Mouse (Mus musculus): ENCODE measurements around the gene Socs2. TPM values are rescaled to one million over a fixed set of nuclear protein-coding genes. Genes with fewer than 3 reads are reported as not detected.

Gene Socs2
- polyA plus RNA-seq, 1 experiment, result 36.0 TPM

DNA sequence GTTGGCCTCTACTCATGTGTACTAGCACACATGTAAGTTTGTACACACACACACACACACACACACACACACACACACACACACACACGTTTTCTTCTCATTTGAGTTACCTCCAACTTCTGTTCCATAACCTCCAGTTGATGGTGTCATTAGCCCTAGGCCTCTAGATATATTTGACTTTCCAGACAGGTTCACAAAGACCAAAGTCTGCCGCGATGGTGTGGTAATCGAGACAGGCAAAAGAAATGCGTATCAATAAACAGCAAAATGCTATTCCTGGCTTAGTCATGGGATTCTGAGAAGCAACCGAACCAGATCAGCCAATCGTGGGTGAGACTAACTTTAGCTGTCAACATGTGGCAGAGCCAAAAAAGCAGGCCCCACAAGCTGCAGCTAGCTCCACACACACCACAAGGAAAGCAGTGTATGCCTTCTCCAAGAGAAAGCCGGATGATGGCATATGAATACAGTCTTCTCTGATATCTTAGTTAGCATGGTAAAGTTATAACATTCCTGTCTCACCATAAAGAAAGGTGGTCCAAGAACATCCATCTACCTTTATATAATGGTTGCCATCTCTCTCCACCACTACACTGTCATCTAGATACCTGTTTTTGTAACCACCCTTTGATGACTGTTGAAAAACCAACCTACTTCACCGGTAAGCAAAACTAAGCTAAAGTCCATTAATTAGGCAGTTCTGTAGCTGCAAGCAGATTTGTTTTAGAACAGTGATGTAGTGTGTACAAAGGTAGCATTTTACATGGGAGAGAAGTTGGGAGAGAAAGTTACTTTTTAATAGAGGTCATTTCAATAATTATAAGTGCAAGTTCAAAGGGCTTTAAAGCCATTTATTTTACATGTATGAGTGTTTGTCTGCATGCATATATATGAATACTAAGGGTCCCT, 9.5 kb upstream of the Socs2 start:
- DNase-seq (ENCODE audit: low read depth, low spot score), result no peak
- 88% methylated on average over 9 of the region's 9 CpGs for WGBS

DNA sequence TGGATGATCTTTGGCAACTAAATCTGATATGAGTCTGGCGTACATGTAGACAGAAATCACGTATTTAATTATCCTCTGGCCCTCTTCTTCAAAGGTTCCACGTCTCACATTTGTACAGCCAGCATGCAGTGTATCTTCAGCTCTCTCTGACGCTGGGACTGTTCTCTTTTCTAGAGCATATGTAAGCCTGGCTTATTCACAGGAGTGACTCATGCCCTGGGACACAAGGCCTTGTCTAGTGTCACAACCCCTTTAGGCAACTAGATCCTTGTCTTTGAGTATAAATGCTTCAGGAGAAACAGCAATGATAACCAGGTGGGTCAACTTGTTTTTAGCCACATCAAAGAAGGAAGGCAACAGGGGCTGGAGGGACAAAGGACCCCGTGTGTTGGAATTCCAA, 5.7 kb upstream of the Socs2 start:
- no peak for DNase-seq (ENCODE audit: low read depth, low spot score)
- WGBS, result 91% methylated on average over 5 of the region's 5 CpGs

DNA sequence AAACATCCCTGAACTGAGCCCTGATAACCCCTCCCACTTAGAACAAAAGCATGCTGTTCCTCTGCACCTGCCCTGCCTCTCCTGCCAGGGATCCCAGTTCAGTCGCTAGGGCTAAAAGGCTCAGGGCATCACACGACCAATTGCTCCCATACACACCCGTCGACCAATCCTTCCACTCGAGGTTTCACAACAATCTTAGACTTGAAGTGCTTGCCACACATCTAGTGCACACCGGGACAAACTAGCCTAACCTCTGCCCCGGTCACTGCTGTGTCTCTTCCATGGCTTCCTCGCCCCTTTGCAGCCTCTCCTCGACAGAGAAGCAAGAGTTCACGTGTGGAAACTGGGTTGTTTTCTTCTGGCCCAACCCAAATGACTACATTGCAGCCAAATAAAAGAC, 3.3 kb upstream of the Socs2 start:
- 64% methylated on average over 10 of the region's 10 CpGs for WGBS
- DNase-seq (ENCODE audit: low read depth, low spot score), result no peak

DNA sequence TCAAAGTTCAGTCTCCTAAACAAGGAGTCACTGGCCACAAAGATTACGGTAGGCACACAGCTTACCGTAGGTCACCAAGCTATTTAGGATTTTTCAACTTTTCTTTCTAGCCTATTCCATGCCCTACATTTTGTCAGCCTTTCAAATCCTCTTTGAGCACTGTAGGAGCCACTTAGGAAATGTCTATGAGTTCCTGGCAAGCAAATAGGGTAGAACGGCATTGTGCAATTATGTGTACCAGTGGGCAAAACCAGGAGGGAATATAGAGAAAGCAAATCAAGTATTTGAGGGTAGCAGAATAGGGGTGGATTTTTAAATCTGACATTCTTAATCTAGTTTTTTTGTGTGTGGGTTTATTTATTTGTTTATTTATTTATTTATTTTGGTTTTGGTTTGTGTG, 2.7 kb upstream of the Socs2 start:
- no peak for DNase-seq (ENCODE audit: low read depth, low spot score)
- WGBS, result 96% methylated on average over 3 of the region's 3 CpGs

DNA sequence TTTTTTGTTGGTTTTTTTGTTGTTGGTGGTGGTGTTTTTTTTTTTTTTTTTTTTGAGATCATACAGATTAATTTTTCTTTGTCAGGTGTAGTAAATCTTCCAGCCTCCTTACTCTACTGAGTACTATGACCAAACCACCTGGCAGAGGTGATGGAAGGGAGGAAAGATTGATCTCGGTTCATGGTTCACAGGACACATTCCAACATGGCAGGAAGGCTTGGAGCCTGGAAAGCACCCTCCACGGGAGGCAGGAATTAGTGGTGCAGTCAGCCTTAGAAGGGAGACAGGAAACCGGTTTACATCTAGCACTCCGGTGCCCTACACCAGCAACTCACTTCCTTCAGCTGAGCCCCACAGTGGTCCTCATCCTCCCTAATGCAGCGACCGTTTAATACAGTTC, 1.7 kb upstream of the Socs2 start:
- WGBS, result 87% methylated on average over 6 of the region's 6 CpGs
- DNase-seq (ENCODE audit: low read depth, low spot score), result no peak

DNA sequence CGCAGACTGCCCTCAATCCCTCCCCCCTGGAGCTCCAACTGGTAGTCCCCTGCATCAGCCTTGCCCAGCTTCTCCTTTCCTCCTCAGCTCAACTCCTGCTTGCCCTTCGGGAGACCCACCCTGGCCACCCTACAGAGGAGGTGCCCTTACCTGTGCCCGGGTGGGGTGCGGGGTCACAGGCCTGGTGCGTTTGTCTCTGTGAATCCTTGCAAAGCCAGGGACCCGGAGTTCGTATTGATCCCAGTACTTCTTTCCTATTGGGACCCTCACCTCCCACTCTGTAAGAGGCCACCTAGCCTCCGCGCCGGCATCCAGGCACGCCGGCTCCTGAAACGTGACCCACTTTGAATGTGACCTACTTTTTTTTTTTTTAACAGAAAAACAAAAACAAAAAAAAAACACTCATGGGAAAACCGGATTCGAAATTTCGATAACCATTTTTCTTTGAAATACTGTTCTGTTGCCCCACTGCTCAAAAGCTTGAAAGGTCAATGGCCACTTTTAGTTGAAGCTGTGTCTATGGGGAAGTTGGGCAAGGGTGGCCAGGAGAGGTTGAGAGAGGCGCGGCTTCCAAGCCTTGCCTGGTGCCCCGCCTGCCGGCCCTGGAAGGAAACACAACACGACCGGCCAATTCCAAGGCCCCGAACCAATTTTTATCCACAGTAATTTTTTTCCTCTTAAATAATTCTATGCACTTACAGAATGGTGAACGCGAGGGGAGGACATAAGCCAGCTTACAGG, 686 bp upstream of the Socs2 start:
- WGBS, result under 1% methylated on average over 25 of the region's 25 CpGs
- no peak for DNase-seq (ENCODE audit: low read depth, low spot score)

DNA sequence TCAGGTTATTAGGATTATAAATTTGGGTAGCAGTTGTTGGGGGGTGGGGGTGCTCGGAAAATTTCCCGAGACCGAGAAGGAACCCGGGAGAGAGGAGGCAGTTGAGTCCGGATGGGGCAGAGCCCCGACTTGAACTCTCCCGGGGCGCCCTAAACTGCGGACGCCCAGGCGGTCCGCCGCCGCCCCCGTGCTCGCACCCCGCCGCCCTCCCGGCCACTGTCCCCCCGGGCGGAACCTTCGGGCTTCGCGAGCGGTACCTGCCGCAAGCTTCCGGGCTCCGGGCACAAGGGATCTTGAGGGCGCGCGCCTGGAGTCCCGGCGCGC, 657 bp downstream of the Socs2 start:
- under 1% methylated on average over 28 of the region's 34 CpGs for WGBS
- no peak for DNase-seq (ENCODE audit: low read depth, low spot score)

DNA sequence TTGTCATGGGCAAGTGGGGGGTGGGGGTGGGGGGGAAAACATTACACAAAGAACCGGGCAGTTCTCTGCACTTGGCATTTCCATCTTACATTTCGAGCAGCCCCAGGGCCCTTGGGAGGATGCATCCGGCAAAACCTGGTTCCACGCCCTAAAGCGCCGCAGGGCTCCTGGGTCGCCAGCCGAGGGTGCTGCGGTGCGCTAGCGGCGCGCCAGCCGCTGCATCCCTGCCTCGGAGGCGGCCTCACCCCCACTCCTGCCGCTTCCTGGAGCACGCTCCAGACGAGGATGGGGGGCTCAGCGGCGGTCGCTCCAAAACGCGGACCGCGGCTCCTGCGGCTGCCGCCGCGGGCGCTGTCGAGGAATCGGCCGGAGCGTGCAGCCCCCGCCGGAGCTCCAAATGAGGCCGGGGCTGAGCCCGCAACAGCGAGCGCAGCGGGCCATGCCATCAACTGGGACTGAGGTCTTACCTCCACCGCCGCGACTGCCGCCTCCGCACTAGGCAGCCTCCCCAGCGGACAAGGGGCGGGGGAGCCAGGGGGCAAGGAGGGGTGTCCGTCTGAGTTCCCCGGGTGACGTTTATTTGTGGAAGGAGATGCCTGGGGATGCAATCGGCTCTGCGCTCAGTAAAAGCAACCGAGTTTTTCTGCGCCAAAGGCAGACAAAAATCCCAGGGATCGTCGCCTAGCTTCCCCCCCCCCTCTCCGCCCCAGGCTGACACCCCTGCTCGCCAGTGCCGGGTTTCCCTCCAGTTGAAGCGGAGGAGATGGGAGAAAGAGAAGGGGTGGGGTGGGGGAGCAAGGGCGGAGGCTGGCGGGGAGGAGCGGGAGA, 1.2 kb downstream of the Socs2 start:
- DNase-seq (ENCODE audit: low read depth, low spot score), result no peak
- under 1% methylated on average over 59 of the region's 65 CpGs for WGBS

DNA sequence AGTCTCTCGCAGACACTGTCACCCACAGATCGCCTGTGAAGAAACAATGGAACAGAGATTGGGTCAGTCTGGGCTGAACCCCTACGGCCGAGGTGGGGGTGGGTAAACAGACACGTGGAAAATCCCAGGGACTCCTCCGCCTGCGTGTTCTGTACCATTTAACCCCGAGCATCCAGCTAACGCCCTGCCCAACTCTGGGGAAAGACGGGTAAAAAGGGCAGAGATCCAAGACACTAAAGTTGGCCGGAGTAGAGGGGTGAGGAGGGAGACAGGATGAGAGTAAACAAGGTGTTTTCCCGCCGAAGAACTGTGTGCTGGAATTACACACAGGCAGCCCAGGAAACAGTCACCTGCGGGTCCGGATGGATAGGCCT, 1.8 kb downstream of the Socs2 start:
- DNase-seq (ENCODE audit: low read depth, low spot score), result no peak
- WGBS, result under 1% methylated on average over 15 of the region's 15 CpGs

DNA sequence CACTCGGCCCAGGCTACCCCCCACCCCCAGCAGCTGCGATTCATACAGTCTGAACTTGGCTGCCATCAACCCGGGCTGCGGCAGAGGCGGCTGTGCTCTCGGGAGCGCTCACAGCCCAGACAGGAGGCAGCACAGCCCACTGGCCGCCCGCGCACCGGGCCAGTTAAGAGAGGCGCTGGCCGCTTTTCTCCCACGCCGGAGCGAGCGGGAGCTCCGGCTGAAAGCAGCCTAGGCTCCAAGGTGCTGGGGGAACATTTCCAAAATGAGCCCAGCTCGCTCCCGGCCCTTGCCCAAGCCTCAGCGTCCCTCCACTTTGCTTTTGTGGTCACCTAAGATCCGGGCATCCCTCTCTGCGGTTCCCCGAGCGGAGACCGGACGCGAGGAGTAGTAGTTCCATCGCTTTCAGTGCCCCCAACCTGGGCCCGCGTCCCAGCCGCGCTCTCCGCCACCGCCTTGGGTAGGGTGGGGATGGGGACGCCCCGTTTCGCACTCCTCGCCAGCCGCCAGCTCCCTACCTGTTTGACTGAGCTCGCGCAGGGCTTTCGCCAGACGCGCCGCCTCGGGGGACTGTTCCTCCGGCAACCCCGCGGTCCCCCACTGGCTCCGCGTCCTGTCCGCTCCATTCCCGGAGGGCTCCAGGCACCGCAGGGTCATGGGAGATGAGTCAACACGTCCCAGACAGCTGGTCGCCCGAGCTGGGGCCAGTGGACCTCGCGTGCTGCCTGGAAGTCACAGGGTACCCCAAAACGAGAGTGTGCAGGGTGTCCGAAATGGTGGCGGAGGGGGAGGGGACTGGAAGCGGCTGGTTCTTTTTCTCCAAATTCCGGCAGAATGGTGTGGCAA, 2.4 kb downstream of the Socs2 start:
- WGBS, result 2% methylated on average over 65 of the region's 65 CpGs
- DNase-seq (ENCODE audit: low read depth, low spot score), result no peak

DNA sequence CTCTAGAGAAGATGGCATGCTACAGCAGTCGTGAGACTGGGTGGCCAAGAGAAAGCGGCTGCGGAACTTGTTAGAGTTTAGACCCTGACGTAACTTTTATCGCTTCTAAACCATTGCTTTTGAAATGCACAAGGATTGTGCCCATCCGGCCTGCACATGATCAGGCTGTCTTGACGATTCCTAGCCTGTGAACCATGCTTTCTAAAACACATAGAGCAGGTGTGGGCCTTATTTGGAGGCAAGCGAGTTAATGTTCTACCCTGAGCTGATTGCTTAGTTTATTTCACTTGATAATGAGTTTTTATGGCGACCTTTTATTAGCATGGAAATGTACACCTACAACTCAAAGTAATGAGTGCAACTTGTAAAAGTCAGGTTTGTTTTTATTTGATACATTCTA, 5.8 kb downstream of the Socs2 start:
- WGBS, result 39% methylated on average over 9 of the region's 9 CpGs
- peak; percentile 76 for DNase-seq (ENCODE audit: low read depth, low spot score)

DNA sequence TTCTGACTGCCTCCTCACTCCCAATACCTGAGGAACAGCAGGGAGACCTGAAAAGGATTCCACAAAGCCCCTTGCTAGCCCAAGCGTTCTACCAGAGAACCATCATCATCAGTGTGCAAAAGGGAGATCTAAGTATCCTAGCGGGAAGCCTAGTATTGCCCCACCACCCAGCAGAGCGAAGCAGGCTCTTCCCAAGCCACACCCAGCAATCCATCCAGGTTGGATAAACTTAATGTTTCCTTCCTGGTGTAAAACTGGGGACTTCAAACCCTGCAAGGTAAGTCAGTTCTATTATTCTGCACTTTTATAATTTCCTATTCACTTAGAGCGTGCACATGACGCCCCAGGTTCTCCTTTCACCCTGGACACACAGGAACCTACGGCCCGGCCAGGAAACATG, 6.3 kb downstream of the Socs2 start:
- WGBS, result 37% methylated on average over 7 of the region's 7 CpGs
- DNase-seq (ENCODE audit: low read depth, low spot score), result peak; percentile 70

DNA sequence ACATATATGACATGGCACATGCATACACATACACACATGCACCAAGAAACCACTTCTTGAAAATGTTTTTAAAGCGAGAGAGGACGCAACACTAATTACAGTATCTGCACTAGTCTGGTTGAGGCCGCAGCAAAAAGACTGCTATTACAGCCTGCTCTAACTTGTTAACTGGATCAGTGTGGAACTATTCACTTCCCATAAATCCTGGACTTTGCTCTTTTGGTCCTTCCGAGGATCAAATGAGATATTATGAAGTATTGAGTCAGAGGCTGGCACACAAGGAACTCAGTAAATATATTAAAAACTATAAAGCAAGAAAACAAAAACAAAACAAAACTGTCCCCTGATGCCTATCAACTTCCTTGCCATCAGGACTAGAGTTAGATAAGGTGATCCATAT, 6.8 kb downstream of the Socs2 start:
- DNase-seq (ENCODE audit: low read depth, low spot score), result peak; percentile 85
- 30% methylated on average over 4 of the region's 4 CpGs for WGBS

DNA sequence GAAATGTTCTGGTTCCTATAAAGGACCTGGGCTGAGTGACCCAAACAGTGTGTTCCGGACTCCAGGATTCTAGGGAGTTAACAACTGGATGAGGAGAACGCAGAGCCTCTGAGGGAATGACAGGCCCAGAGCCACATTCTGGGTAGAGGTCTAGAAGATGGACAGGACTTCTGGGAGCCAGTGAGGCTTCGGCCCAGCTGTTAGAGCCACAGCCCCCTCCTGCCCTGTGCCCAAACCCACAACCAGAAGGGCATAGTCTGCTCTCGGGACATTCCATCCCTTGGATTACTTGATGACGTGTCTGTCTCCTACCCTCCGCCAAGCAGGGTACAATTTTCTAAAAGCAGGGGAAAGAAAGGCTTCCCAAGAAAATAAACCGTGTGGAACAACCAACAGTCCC, 7.8 kb downstream of the Socs2 start:
- WGBS, result 65% methylated on average over 7 of the region's 7 CpGs
- no peak for DNase-seq (ENCODE audit: low read depth, low spot score)

DNA sequence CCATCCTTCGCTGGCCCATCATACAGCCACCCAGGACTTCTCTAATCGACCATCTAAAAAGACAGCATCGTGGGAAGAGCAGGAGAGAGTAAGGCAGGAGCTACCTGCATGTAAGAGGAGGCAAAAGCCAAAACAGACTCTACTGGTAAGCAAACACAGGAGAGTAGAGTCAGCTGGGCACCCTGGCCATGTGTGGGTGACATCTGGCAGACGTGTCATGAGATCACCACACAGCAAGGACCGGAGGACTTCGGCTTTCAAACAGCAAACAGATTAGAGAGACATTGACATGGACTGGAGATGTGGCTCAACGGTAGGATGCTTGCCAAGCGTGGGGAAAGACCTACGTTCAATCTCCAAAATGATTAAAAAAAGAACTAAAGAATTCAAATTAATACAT, 8.5 kb downstream of the Socs2 start:
- DNase-seq (ENCODE audit: low read depth, low spot score), result no peak
- WGBS, result 42% methylated on average over 9 of the region's 9 CpGs

DNA sequence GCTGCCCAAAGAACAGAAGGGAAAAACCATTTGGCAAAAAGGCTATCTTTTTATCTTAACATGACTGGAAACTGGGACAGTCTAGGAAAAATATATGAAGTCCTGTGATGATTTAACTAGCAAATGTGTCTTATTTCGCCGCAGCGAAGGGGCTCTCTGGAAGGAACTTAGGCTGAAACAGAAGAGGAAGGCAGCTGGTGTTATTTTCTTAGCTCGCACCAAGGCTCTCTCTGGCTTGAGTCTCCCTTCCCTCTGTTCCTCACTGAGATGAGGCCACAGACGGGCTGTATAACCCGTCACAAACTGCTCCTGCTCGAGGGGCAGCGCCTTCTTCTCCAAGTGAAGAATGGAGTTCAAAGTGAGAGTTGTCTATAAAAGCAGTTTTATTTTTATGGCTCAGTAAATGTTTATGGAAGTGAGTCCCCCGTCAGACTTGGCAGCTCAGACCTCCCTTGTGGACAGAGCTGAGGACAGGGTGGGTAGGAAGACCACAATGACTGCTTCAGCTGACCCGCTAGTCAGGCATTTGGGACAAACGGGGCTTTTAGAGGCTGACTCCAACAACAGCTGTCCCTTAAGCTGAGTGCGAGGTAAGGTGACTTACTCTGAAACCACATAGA, 9.3 kb downstream of the Socs2 start:
- 24% methylated on average over 12 of the region's 12 CpGs for WGBS
- no peak for DNase-seq (ENCODE audit: low read depth, low spot score)

DNA sequence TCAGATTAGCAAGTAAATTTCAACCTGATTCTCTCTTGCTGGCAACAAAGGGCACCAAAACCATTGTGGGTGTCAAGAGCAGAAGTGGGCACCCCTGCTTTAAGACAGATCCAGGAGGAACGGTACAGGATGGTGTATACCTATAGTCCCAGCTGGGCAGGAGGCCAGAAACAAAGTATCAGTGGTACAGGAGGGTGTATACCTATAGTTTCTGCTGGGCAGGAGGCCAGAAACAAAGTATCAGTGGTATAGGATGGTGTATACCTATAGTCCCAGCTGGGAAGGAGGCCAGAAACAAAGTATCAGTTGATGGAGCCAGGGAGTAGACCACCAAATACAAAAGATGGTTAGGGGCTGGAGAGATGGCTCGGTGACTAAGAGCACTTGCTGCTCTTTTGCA, 12.2 kb downstream of the Socs2 start:
- 64% methylated on average over 2 of the region's 2 CpGs for WGBS
- DNase-seq (ENCODE audit: low read depth, low spot score), result no peak

DNA sequence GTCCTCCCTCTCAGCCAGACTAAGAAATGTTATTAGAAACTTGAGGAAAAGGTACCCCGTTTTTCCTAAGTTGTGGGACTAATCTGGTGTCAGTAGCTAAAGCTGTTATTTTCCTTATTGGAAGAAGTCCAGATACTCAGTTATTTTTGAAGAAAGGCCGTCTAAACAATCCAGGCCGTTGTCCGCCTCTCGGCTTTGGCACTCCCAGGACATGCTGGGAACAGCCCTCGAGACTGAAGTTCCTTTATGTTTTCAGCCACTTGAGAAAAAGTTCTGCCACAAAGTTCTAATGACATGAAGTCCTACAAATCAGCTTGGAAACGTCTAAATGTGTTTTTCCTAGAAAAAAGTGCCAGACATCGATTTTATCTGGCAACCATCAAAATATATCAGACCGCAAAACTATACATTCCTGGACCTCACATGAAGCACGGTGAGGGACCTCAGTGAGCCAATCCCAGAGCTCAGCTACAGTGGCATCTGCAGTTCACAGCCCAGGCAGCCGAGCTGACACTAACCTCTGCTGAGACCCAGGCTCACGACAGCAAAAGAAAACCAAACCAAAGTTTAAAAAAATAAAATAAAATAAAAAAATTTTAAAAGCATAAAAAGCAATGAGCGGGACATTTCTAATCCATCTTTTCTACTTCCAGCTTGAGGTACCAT, 17.2 kb downstream of the Socs2 start:
- 39% methylated on average over 13 of the region's 13 CpGs for WGBS
- no peak for DNase-seq (ENCODE audit: low read depth, low spot score)

DNA sequence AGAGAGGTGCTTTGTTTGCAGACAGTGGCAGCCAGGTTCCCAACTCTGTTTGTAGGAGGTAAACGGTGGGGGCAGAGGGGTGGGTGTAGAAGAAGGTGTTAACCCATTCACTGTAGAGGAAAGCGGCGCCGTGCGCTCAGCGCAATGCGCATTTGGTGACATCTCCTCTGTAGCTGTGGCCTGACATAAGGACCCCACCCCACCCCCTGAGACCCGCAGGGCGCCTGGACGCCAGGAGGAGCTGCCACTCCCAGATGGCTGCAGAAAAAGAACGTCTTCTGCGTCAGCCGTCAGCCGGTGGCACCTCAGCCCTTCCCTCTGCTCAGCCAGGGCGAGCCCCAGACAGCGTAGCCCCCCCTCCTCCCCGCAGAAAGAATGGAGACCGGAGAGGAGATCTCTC, 18.5 kb downstream of the Socs2 start:
- no peak for DNase-seq (ENCODE audit: low read depth, low spot score)
- WGBS, result 16% methylated on average over 17 of the region's 18 CpGs
